Mouse (Mus musculus) liver, postnatal 0 days (tissue): ENCODE data around the gene Acp5. TPM values are rescaled to one million over a fixed set of nuclear protein-coding genes. Genes with fewer than 3 reads are reported as not detected.
A peak's percentile ranks its signal among the peaks of the same experiment; 100 is the strongest.

Experiments used
- ATAC-seq: fragments of 200-750 bp; cut with Nextera tagmentation; 2 replicates; pipeline ENCODE4 v1.8.0; 2017; ENCODE audit warnings: mild to moderate bottlenecking, moderate library complexity
- DNase-seq: peaks from one replicate; pipeline ENCODE4 v3.0.0-alpha.2; 2016
- H3K27ac ChIP-seq: fragments of 300-500 bp; sonication (generic); 2 replicates; pipeline ENCODE4 v1.5.1; 2014; ENCODE audit warnings: antibody characterized with exemption, moderate library complexity, mild to moderate bottlenecking, low read depth
- H3K27me3 ChIP-seq: fragments of 300-500 bp; sonication (generic); 2 replicates; pipeline ENCODE4 v1.6.1; 2014; ENCODE audit warnings: low read length, control low read depth, mixed read lengths; ENCODE audit not compliant: insufficient read depth
- H3K36me3 ChIP-seq: fragments of 300-500 bp; sonication (generic); replicated peaks from 2 replicates; pipeline ENCODE4 v1.6.1; 2014; ENCODE audit warnings: mild to moderate bottlenecking, control low read depth, low read length, moderate library complexity, mixed read lengths; ENCODE audit not compliant: insufficient read depth
- H3K4me1 ChIP-seq: fragments of 300-500 bp; sonication (generic); 2 replicates; pipeline ENCODE4 v1.6.1; 2014; ENCODE audit warnings: antibody characterized with exemption, mild to moderate bottlenecking, control low read depth; ENCODE audit not compliant: insufficient read depth
- H3K4me2 ChIP-seq: fragments of 300-500 bp; sonication (generic); 2 replicates; pipeline ENCODE4 v1.6.1; 2014; ENCODE audit warnings: low read depth, mild to moderate bottlenecking, low read length, moderate library complexity, mixed read lengths
- H3K4me3 ChIP-seq: fragments of 300-500 bp; sonication (generic); 2 replicates; pipeline ENCODE4 v1.5.1; 2014; ENCODE audit warnings: low read depth, low read length
- H3K9ac ChIP-seq: fragments of 300-500 bp; sonication (generic); replicated peaks from 2 replicates; pipeline ENCODE4 v1.6.1; 2014; ENCODE audit warnings: mild to moderate bottlenecking, moderate library complexity
- H3K9me3 ChIP-seq: fragments of 300-500 bp; sonication (generic); 2 replicates; pipeline ENCODE4 v1.6.1; 2016; ENCODE audit warnings: mild to moderate bottlenecking, control low read depth, low read length, mixed read lengths
- CTCF ChIP-seq: sonication (generic); IDR thresholded peaks from 2 replicates; pipeline ENCODE4 v1.5.1; 2016; ENCODE audit warnings: antibody characterized with exemption, low read depth
- EP300 ChIP-seq: IDR thresholded peaks from 2 replicates; pipeline ENCODE4 v1.6.1; 2016; ENCODE audit warnings: antibody characterized with exemption, low read depth, mild to moderate bottlenecking
- WGBS: fragments of 180-500 bp; shearing (Covaris S2); extraction: QIAGEN DNeasy Blood & Tissue Kit; methylation state at CpG from one replicate; pipeline ENCODE4 v1.1.7; 2014; ENCODE audit not compliant: insufficient replicate concordance; 5-methylcytosine and 5-hydroxymethylcytosine counted together
- polyA plus RNA-seq: library from polyadenylated mRNA; unstranded; fragments of >200 nt; fragmentation: Nextera tagmentation; extraction: Ambion mirVana; gene quantifications from 2 replicates; pipeline ENCODE4 v1.2.1, GENCODE M21; 2015

The Acp5 gene
- polyA plus RNA-seq, 1 experiment from 2014 or later, result 108 TPM

GRCm38 (mm10) chr9:22164711-22165668 is 29.5 kb upstream of the Acp5 start:
- Histone ChIP-seq H3K4me1 (peaks cover 7% of the 10 kb centered on the region; the same call in 1 of the 2 replicates), H3K27ac (no peak overlapping the region), H3K4me3 (peak overlapping the region; percentile 55), H3K27me3 (no peaks in the 10 kb centered on the region), H3K9ac (peak overlapping the region; percentile 63), H3K36me3 (no peaks in the 10 kb centered on the region), H3K9me3 (peaks cover 9% of the 10 kb centered on the region; the same call in 1 of the 2 replicates), H3K4me2 (peak overlapping the region; percentile 94)
- DNase-seq, result peak; percentile 67
- ATAC-seq, result peak; percentile 61
- no peak for TF ChIP-seq CTCF
- TF ChIP-seq EP300, result no peak
- WGBS, result 4% methylated on average over 53 of the region's 54 CpGs

GRCm38 (mm10) chr9:22162912-22163311 is 27.4 kb upstream of the Acp5 start:
- TF ChIP-seq EP300 (no peak), CTCF (no peak)
- Histone ChIP-seq H3K4me1 (peaks cover 7% of the 10 kb centered on the region), H3K27ac (no peak overlapping the region), H3K4me3 (no peak overlapping the region), H3K36me3 (peaks cover 6% of the 10 kb centered on the region), H3K9ac (no peak overlapping the region), H3K4me2 (no peak overlapping the region), H3K9me3 (peaks cover 9% of the 10 kb centered on the region; the same call in 1 of the 2 replicates), H3K27me3 (no peaks in the 10 kb centered on the region)
- ATAC-seq (no peak), DNase-seq (no peak)
- WGBS, result 74% methylated on average over 7 of the region's 7 CpGs

GRCm38 (mm10) chr9:22162305-22162704 is 26.8 kb upstream of the Acp5 start:
- Histone ChIP-seq H3K4me2 (no peak overlapping the region), H3K4me1 (peaks cover 13% of the 10 kb centered on the region), H3K4me3 (no peak overlapping the region), H3K27ac (no peak overlapping the region), H3K9ac (no peak overlapping the region), H3K36me3 (peaks cover 8% of the 10 kb centered on the region), H3K9me3 (peaks cover 8% of the 10 kb centered on the region; the same call in 1 of the 2 replicates), H3K27me3 (no peaks in the 10 kb centered on the region)
- ATAC-seq (no peak), DNase-seq (no peak)
- TF ChIP-seq CTCF (no peak), EP300 (no peak)
- 63% methylated on average over 9 of the region's 9 CpGs for WGBS

- H3K27ac ChIP-seq, result no peak overlapping the region
- no peak for DNase-seq
- H3K4me2 ChIP-seq, result no peak overlapping the region
- no peaks in the 10 kb centered on the region for H3K27me3 ChIP-seq
- H3K4me3 ChIP-seq, result no peak overlapping the region
- no peak for TF ChIP-seq EP300
- no peak for TF ChIP-seq CTCF
- 58% methylated on average over 6 of the region's 6 CpGs for WGBS
- H3K9ac ChIP-seq, result no peak overlapping the region
- peaks cover 8% of the 10 kb centered on the region for H3K36me3 ChIP-seq
- H3K9me3 ChIP-seq, result no peaks in the 10 kb centered on the region
- peaks cover 18% of the 10 kb centered on the region for H3K4me1 ChIP-seq
- ATAC-seq, result no peak
These were observed 25.8 kb upstream of the Acp5 start for GRCm38 (mm10) chr9:22161299-22161698.

GRCm38 (mm10) chr9:22157516-22158265 is 22.2 kb upstream of the Acp5 start:
- whole genome bisulfite sequencing, result 72% methylated on average over 34 of the region's 34 CpGs
- peak overlapping the region; percentile 94 for H3K4me2 ChIP-seq
- H3K27me3 ChIP-seq, result no peaks in the 10 kb centered on the region
- no peak for ATAC-seq
- DNase-seq, result no peak
- peaks cover 8% of the 10 kb centered on the region for H3K36me3 ChIP-seq
- H3K9ac ChIP-seq, result peak overlapping the region; percentile 90
- H3K9me3 ChIP-seq, result no peaks in the 10 kb centered on the region
- TF ChIP-seq CTCF (no peak), EP300 (no peak)
- H3K4me3 ChIP-seq, result peak overlapping the region; percentile 70
- H3K4me1 ChIP-seq, result peaks cover 18% of the 10 kb centered on the region
- H3K27ac ChIP-seq, result no peak overlapping the region
